Mouse (Mus musculus): ENCODE data around the gene Rc3h2. TPM values are rescaled to one million over a fixed set of nuclear protein-coding genes. Genes with fewer than 3 reads are reported as not detected.
A peak's percentile ranks its signal among the peaks of the same experiment; 100 is the strongest.

The Rc3h2 gene
- total RNA-seq (2017) = 48.1 to 72.0 TPM (median 49.0 TPM) in 3 replicates

DNA sequence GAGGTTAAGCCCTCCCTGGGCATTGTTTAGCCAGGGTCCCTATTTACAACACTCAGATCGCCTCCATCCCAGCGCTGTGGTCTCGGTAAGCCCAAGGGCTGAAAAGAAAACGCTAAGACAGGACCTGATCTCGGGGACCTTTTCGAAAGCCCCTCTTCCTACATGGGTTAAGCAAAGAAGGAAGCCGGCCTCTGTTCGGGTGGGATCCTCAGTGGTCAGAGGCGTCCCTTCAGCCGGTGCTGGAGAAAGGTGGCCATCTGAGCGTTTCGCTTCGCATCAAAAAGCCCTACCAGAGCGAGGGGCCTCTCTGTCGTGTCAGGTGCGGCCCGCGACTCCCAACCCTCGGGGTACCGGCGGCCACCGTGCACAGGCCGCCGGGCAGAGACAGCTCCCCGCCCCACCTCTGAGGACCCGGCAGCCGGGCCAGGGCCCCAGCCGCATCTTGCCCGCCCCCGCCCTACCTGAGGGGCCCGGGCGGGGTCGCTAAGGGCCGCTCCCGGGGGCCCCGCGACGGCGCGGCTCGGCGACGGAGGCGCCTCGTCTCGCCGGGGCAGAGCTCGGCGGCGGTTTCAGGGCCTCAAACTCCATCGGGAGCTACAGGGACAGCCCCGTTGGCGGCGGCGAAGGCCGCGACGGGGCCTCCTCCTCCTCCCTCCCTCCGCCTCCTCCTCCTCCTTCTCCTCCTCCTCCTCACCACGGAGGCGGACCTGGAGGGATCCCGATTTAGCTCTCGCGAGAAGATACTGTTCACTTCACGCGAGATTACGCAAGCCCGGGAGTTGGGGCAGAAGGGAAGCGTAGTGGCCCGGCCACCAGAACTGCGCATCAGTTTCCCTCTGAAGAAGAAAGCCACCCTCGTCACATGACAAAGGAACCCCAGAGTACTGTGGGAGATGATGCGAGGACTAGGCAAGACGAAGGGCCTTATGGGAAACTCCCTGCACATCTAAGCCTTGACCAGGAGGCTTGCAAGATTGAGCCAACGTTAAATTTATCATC is at the start of gene Rc3h2:
Rc3h2 (minus strand) TSS at position 598 of the 999 bp plus-strand sequence.
- ATAC-seq (replicated peaks; ENCODE audit: insufficient number of reproducible peaks, low FRiP score, low TSS enrichment, poor library complexity, severe bottlenecking) = peak; percentile 100

GRCm38 (mm10) chr2:37466266-37466665 is 43.6 kb upstream of the Rc3h2 start:
- ATAC-seq (replicated peaks; ENCODE audit: insufficient number of reproducible peaks, low FRiP score, low TSS enrichment, poor library complexity, severe bottlenecking) = no peak

- no peak for ATAC-seq (replicated peaks; ENCODE audit: insufficient number of reproducible peaks, low FRiP score, low TSS enrichment, poor library complexity, severe bottlenecking)
Observed at GRCm38 (mm10) chr2:37460707-37461106, 38.0 kb upstream of the Rc3h2 start.

GRCm38 (mm10) chr2:37452376-37452760 is 29.7 kb upstream of the Rc3h2 start:
- ATAC-seq (replicated peaks; ENCODE audit: insufficient number of reproducible peaks, low FRiP score, low TSS enrichment, poor library complexity, severe bottlenecking) = 0 out of 2 replicates have a peak, but pooled peaks have one; percentile 9

DNA sequence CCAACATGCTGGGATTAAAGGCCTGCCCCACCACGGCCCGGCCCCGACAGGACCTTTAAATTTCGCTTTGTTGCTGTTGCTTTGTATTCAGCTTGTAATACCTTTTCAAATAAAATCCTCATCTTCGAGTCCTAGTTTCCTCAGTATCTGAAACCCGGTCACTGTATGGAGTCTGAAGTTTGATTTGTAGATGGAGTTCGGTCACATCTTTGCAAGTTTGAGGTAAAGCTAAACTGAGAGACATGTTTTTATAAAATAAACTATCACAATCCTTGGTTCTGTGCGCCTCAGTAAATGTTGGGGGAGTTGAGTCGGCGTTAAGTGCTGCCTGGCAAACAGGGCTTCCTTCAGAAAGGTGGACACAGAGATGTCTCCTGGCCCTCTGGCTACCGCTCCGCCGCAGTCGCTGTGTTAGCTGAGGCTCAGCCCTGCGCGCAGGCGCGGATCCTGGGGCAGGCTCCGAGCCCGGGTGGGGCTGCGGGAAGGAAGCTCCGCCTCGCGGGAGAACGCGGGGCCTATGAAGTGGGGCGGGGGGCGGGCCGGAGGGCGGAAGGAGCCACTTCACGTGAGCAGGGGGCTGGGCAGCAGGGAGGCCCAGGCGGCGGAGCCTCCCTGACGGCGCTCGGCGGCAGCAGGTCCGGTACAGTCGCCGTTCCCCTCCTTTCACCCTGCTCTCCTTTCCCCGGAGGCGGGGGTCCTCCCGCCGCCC is 29.1 kb upstream of the Rc3h2 start:
- ATAC-seq (replicated peaks; ENCODE audit: insufficient number of reproducible peaks, low FRiP score, low TSS enrichment, poor library complexity, severe bottlenecking) = peak; percentile 98

- ATAC-seq (replicated peaks; ENCODE audit: insufficient number of reproducible peaks, low FRiP score, low TSS enrichment, poor library complexity, severe bottlenecking) = peak; percentile 100
Observed at GRCm38 (mm10) chr2:37442611-37443591, 20.2 kb upstream of the Rc3h2 start, which contains the start of the genes Zbtb26, Zbtb6 and Rabgap1. Gene Zbtb26 (minus strand): TSS chr2:37443135. Gene Zbtb6 (minus strand): TSS chr2:37443171. Gene Rabgap1 (plus strand): TSS chr2:37443279.

DNA sequence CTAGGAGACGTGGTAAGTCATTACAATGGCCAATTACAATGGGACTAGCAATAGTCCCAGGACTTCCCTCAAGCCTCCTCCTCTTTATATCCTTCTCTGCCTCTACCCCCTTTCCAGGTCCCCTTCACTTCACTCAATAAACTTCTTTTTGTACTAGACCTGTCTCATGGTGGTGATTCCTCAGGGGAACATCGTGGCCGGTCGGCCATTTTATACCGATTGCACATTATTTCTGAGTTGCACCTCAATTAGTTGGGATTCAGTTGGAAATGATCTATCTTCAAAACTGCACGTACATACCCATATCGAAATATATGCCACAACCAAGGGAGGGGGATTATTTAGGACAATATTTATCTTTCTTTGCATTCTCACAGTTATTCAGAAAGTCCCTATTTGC is 8.9 kb upstream of the Rc3h2 start:
- ATAC-seq (replicated peaks; ENCODE audit: insufficient number of reproducible peaks, low FRiP score, low TSS enrichment, poor library complexity, severe bottlenecking) = no peak

DNA sequence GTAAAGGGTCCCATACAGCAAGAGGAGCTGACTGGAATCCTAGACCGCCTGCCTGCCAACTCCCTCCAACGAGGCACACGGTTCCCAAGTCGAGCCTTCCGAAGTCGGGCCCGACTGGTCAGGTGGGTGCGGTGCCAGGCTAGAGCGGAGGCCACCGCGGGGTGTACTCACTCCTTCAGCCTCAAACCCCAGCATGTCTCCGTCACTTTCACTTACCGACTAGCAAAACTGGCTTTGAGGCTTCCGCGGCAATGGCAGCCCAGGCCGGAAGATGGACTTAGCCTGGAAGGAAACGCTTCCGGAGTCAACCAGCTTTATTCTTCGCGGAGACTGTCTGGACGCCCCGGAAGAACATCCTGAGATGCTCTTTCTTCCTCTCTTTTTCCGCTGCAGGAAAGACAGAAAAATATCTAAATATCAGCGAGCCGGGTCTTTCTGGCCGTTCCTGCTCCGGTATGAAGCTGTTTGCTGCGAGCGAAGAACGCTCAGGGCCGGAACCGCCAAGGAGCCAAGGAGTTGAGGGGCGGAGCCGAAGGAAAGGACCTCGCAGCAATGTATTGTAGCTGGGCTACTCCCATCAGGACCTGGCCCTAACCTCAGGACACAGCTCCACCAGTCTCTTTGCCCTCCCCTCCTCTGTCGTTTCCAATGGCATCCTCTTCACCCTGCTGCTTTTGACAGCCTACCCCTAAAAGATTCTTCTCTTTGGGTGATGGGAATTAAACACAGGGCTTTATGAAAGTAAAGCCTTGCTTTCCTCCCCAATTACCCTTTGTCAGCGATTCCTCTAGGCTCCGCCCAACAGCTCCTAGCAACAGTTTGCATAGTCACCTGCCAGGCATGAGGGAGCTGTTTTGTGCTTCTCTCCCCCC is 8.1 kb upstream of the Rc3h2 start:
- ATAC-seq (replicated peaks; ENCODE audit: insufficient number of reproducible peaks, low FRiP score, low TSS enrichment, poor library complexity, severe bottlenecking) = peak; percentile 97

GRCm38 (mm10) chr2:37423671-37424070 is 968 bp upstream of the Rc3h2 start:
- no peak for ATAC-seq (replicated peaks; ENCODE audit: insufficient number of reproducible peaks, low FRiP score, low TSS enrichment, poor library complexity, severe bottlenecking)

DNA sequence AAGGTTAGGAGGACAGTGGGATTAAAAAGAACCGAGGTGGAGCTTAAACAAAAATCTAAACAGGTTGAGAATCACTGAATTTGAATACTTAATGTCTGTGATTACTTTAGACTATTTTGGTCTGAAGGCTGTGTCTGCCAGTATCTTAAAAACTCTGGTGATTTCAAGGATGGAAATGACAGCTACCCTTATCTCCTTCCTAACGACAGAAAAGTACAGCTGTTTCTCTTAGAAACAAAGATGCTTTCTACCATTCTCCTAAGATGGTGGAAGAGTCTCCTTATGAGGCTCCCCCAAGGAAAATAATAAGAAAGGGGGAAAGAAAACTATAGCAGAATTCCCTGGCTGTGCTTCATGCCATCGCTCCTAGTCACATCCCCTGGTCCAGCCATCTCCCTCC is 800 bp downstream of the Rc3h2 start:
- no peak for ATAC-seq (replicated peaks; ENCODE audit: insufficient number of reproducible peaks, low FRiP score, low TSS enrichment, poor library complexity, severe bottlenecking)

DNA sequence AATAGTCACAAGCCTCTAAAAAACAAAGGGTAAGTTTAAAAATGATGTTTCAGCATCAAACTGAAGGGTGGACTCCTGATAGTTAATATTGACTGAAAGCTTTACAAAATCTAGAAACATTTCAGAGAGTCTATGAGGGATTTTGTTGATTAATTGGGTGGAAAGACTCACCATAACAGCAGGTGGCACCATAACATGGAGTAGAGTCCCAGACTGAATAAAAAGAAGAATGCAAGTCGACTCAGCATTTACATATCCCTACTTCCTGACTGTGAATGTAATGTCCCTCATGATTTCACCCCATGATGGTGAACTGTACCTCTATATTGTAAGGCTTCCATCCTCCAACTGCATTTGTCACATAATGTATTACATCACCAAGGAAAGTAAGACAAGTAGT is 27.2 kb downstream of the Rc3h2 start:
- ATAC-seq (replicated peaks; ENCODE audit: insufficient number of reproducible peaks, low FRiP score, low TSS enrichment, poor library complexity, severe bottlenecking) = no peak

GRCm38 (mm10) chr2:37382921-37383320 is 39.8 kb downstream of the Rc3h2 start:
- 0 out of 2 replicates have a peak, but pooled peaks have one; percentile 13 for ATAC-seq (replicated peaks; ENCODE audit: insufficient number of reproducible peaks, low FRiP score, low TSS enrichment, poor library complexity, severe bottlenecking)

DNA sequence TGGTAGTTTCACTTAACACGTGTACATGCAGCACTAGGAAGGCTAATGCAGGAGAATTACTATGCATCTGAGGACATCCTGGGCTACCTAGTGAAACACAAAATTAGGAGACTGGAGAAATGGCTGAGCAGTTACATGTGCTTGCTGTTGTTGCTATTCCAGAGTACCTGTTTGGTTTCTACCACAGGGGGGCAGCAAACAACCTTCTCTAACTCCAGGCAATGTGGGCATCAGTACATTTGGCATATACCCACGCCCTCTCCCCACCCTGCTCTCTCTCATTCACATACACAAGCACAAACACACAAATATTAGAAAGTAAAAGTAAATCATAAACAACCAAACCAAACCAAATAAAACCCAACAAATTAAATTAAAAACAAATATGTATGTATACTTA is 42.5 kb downstream of the Rc3h2 start:
- peak; percentile 73 for ATAC-seq (replicated peaks; ENCODE audit: insufficient number of reproducible peaks, low FRiP score, low TSS enrichment, poor library complexity, severe bottlenecking)

DNA sequence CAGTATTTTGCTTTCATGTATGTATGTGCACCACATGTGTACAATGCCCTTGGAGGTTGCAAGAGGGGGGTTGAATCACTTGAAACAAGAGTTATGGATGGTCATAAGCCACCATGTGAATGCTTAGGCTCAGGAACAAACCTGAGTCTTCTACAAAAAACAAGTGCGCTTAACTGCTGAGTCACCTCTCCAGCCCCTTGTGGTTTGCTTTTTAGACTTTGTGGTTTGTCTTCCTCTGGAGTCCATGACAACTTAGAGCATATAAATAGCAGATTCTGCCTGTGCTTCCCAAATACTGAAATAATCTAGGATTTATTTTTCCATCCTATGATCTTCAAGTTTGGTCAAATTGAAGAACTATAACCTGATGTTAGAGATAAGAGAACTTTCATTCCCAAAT is 46.7 kb downstream of the Rc3h2 start:
- ATAC-seq (replicated peaks; ENCODE audit: insufficient number of reproducible peaks, low FRiP score, low TSS enrichment, poor library complexity, severe bottlenecking) = no peak

DNA sequence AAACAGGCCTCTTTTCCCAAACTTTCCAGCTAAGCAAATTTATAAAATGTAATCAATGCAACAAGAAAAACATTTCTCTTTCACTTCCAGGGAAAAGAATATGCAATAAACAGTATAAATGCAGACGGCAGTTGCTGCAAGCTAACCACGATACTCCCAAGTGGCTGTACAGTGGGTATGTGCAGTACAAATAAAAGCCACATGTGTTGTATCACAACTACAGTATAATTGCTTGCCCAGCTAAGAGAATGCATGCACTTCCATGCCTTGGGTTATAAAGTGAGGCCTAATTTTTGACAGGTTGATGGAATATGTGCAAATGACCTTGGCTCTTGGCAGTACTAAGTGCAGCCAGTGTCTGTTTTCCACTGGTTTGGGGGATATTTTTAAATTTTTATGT is 52.1 kb downstream of the Rc3h2 start:
- ATAC-seq (replicated peaks; ENCODE audit: insufficient number of reproducible peaks, low FRiP score, low TSS enrichment, poor library complexity, severe bottlenecking) = no peak

DNA sequence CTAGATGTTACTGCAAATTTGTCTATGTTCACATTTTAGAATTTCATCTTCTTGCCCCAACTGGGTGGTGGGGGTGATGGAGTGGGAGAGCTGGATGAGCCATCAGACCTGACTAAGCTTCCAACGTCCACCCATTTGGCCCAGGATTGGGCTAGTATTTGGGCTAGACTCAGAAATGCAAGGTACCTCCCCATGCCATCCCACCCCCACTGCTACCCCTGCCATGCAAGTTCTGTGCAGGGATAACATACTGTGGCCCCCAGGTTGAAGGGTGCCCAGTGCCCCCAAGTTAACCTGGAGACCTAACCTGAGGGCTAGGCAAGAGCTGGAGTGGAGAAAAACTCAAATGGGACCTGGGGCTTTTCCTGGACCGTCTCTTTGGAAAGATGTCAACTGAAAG is 62.8 kb downstream of the Rc3h2 start:
- ATAC-seq (replicated peaks; ENCODE audit: insufficient number of reproducible peaks, low FRiP score, low TSS enrichment, poor library complexity, severe bottlenecking) = no peak

Data from monocyte, adult 5-6 weeks (primary cell).